Mouse (Mus musculus) embryonic fibroblast, embryonic 13.5 days (primary cell): ENCODE measurements around the gene Rab40c.

Experiments used
- CTCF ChIP-seq: IDR thresholded peaks from 2 replicates; pipeline ENCODE4 v1.5.1; 2011; ENCODE audit warnings: mild to moderate bottlenecking, control low read depth, low read length, moderate library complexity, borderline replicate concordance; ENCODE audit not compliant: insufficient read depth
- POLR2A ChIP-seq: IDR thresholded peaks from 2 replicates; pipeline ENCODE4 v1.6.1; 2011; ENCODE audit warnings: low read depth, mild to moderate bottlenecking, control low read depth, low read length, moderate library complexity

DNA sequence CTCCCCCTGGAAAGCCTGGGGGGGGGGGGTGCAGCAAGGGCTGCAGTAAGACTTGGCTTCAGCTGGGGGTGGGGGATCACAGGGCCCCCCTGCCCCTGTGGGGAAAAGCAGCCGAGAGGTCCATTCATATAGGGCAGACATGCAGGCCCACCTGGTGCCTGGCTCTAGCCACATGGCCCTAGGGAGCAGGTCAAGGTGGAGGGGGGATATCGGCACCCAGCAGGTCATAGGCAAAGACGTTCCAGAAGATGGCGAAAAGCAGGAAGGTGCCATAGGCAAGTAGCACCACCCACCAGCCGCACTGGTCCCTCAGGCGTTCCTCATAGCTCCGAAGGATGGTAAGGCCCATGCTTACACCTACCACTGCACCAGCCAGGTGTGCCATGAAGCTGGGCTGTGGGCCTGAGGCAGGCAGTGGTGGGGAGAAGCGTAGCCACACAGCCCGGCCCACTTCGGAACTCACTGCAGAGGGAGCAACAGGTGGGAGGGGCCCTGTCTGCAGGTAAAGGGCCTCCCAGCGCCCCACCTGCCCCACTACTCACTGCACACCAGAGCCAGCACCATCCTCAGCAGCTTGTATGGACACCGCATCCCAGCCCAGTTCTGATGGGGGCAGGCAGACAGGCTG is 84.8 kb downstream of the Rab40c start:
- TF ChIP-seq POLR2A (0 out of 2 replicates have a peak, but pooled peaks have one; percentile 8), CTCF (no peak)
